Mouse (Mus musculus): ENCODE data around the gene Olfr558. TPM values are rescaled to one million over a fixed set of nuclear protein-coding genes. Genes with fewer than 3 reads are reported as not detected.

Olfr558 gene
- polyA plus RNA-seq, 1 experiment from 2014 or later, result 1.4 TPM

DNA sequence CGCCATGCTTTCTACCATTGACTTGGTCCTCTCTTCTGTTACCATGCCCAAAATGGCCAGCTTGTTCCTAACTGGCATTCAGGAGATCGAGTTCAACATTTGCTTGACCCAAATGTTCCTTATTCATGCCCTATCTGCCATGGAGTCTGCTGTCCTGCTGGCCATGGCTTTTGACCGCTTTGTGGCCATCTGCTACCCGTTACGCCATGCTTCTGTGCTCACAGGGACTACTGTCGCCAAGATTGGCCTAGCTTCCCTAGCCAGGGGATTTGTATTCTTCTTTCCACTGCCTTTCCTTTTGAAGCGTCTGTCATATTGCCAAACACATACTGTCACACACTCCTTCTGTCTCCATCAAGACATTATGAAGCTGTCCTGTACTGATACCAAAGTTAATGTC, 3.6 kb upstream of the Olfr558 start:
- H3K4me1 ChIP-seq (ENCODE audit: control insufficient read depth, insufficient read depth, low read length), result no peaks in the 10 kb centered on the region
- H3K27me3 ChIP-seq (replicated peaks; ENCODE audit: control insufficient read depth, insufficient read depth, low read length), result no peaks in the 10 kb centered on the region
- no peak overlapping the region for H3K9ac ChIP-seq (ENCODE audit: low read depth, low read length)
- no peak overlapping the region for H3K4me3 ChIP-seq (ENCODE audit: low read depth, low read length)
- no peak for DNase-seq (ENCODE audit: low spot score)
- no peaks in the 10 kb centered on the region for H3K9me3 ChIP-seq (ENCODE audit: control insufficient read depth, low read length)
- H3K36me3 ChIP-seq (ENCODE audit: control insufficient read depth, insufficient read depth, low read length), result no peaks in the 10 kb centered on the region
- H3K4me2 ChIP-seq (ENCODE audit: low read depth, low read length), result no peak overlapping the region
- H3K27ac ChIP-seq (replicated peaks; ENCODE audit: low read depth, low read length), result no peak overlapping the region
- ATAC-seq (ENCODE audit: low read depth), result no peak
- 86% methylated on average over 7 of the region's 7 CpGs for WGBS

DNA sequence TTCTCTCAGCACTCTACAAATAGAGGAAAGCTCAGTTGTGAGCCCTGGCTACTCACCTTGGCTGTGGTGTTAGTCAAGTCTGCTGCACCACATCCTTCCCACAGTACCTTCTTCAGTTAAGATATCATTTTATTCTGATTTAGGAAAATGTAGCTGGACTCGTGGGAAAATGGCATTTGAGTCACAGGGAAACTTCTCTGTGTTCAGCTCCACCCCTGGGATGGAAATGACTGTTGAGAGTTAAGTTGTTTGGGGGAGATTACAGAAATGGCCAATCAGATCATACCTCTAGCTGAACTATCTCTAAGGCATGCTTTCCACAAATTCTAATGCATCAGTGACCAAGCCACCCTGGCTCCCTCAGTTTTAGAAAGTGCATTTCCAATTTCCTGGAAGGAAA, 17.0 kb downstream of the Olfr558 start, which contains the start of gene Olfr33:
Gene Olfr33, minus strand, starts transcription at position 101 of the 400 bp plus-strand sequence.
- H3K27me3 ChIP-seq (replicated peaks; ENCODE audit: control insufficient read depth, insufficient read depth, low read length), result no peaks in the 10 kb centered on the region
- no peak within 1 kb of the TSS for H3K9ac ChIP-seq (ENCODE audit: low read depth, low read length)
- DNase-seq (ENCODE audit: low spot score) (no peak), ATAC-seq (ENCODE audit: low read depth) (no peak)
- H3K4me2 ChIP-seq (ENCODE audit: low read depth, low read length), result no peak within 1 kb of the TSS
- no peaks in the 10 kb centered on the region for H3K4me1 ChIP-seq (ENCODE audit: control insufficient read depth, insufficient read depth, low read length)
- H3K4me3 ChIP-seq (ENCODE audit: low read depth, low read length), result no peak within 1 kb of the TSS
- H3K36me3 ChIP-seq (ENCODE audit: control insufficient read depth, insufficient read depth, low read length), result no peaks in the 10 kb centered on the region
- WGBS, result 23% methylated on average over 1 of the region's 1 CpGs
- H3K9me3 ChIP-seq (ENCODE audit: control insufficient read depth, low read length), result no peaks in the 10 kb centered on the region
- H3K27ac ChIP-seq (replicated peaks; ENCODE audit: low read depth, low read length), result no peak within 1 kb of the TSS

DNA sequence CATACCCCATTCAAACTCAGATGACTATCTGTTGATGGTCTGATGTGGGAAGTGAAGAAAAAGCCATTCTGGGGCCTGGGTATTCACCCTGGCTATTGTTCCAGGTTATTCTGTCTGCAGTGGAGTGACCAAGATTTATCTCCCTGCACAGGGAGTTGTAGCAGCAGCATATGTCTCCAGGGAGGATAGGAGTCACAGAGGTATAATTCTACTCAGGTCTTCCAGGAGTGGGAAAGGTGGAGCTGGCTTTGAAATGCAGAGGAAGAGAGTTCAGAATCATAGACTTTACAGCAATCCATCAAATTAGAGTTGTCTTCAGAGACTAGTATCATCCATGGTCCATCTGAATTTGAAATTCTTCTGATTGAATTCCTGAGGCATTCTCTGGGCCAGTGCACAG, 25.4 kb downstream of the Olfr558 start, which contains the start of gene Olfr559:
Gene Olfr559, minus strand, starts transcription at position 101 of the 400 bp plus-strand sequence.
- ATAC-seq (ENCODE audit: low read depth) (no peak), DNase-seq (ENCODE audit: low spot score) (no peak)
- H3K27me3 ChIP-seq (replicated peaks; ENCODE audit: control insufficient read depth, insufficient read depth, low read length), result no peaks in the 10 kb centered on the region
- H3K27ac ChIP-seq (replicated peaks; ENCODE audit: low read depth, low read length), result no peak within 1 kb of the TSS
- no peaks in the 10 kb centered on the region for H3K36me3 ChIP-seq (ENCODE audit: control insufficient read depth, insufficient read depth, low read length)
- no peak within 1 kb of the TSS for H3K4me3 ChIP-seq (ENCODE audit: low read depth, low read length)
- H3K9me3 ChIP-seq (ENCODE audit: control insufficient read depth, low read length), result no peaks in the 10 kb centered on the region
- H3K9ac ChIP-seq (ENCODE audit: low read depth, low read length), result no peak within 1 kb of the TSS
- no peak within 1 kb of the TSS for H3K4me2 ChIP-seq (ENCODE audit: low read depth, low read length)
- H3K4me1 ChIP-seq (ENCODE audit: control insufficient read depth, insufficient read depth, low read length), result no peaks in the 10 kb centered on the region

DNA sequence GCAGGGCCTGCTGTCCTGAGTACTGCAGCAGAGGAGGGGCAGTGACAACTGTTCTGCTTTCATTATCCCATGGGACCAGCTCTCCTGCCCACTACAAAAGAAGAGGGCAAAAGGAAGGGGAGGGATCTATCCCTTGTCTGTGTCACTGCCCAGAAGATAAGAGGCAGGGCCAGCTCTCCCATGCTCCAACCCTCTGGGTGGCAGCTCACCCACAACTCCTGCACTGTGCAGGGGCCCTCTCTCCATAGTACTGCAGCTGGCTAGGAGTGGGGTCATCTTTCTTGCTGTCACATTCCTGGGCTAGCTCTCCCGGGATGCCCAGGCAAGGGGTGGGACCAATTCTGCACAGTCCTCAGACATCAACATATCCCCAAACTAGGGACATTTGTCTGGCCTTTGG, 31.8 kb downstream of the Olfr558 start:
- no peaks in the 10 kb centered on the region for H3K27me3 ChIP-seq (replicated peaks; ENCODE audit: control insufficient read depth, insufficient read depth, low read length)
- no peak overlapping the region for H3K9ac ChIP-seq (ENCODE audit: low read depth, low read length)
- ATAC-seq (ENCODE audit: low read depth), result no peak
- WGBS, result 42% methylated on average over 1 of the region's 1 CpGs
- H3K4me3 ChIP-seq (ENCODE audit: low read depth, low read length), result no peak overlapping the region
- no peaks in the 10 kb centered on the region for H3K4me1 ChIP-seq (ENCODE audit: control insufficient read depth, insufficient read depth, low read length)
- no peak for DNase-seq (ENCODE audit: low spot score)
- H3K27ac ChIP-seq (replicated peaks; ENCODE audit: low read depth, low read length), result no peak overlapping the region
- no peaks in the 10 kb centered on the region for H3K36me3 ChIP-seq (ENCODE audit: control insufficient read depth, insufficient read depth, low read length)
- H3K4me2 ChIP-seq (ENCODE audit: low read depth, low read length), result no peak overlapping the region
- no peaks in the 10 kb centered on the region for H3K9me3 ChIP-seq (ENCODE audit: control insufficient read depth, low read length)

DNA sequence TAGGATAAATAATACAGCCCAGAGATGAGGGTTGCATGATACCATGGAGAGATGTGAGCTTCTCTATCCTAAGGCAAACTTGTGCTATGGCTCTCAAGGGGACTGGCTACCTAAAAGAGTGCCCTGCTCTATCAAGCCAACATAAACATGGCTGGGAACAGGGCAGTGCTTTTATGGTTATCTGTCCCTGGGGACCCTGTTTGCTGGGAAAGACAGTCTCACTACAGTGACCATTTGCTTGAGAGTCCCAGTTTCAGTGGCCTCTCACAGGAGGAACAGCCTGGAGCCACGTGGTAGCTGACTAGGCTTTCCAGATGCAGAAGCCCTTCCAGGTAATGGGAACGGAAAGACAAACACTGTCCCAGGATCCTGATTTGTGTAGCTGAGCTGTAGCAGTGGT, 35.7 kb downstream of the Olfr558 start:
- H3K9ac ChIP-seq (ENCODE audit: low read depth, low read length), result no peak overlapping the region
- H3K4me2 ChIP-seq (ENCODE audit: low read depth, low read length), result no peak overlapping the region
- no peak overlapping the region for H3K4me3 ChIP-seq (ENCODE audit: low read depth, low read length)
- no peak for ATAC-seq (ENCODE audit: low read depth)
- DNase-seq (ENCODE audit: low spot score), result peak; percentile 3
- no peaks in the 10 kb centered on the region for H3K4me1 ChIP-seq (ENCODE audit: control insufficient read depth, insufficient read depth, low read length)
- H3K9me3 ChIP-seq (ENCODE audit: control insufficient read depth, low read length), result no peaks in the 10 kb centered on the region
- H3K27me3 ChIP-seq (replicated peaks; ENCODE audit: control insufficient read depth, insufficient read depth, low read length), result no peaks in the 10 kb centered on the region
- 47% methylated on average over 2 of the region's 2 CpGs for WGBS
- H3K27ac ChIP-seq (replicated peaks; ENCODE audit: low read depth, low read length), result no peak overlapping the region
- no peaks in the 10 kb centered on the region for H3K36me3 ChIP-seq (ENCODE audit: control insufficient read depth, insufficient read depth, low read length)

DNA sequence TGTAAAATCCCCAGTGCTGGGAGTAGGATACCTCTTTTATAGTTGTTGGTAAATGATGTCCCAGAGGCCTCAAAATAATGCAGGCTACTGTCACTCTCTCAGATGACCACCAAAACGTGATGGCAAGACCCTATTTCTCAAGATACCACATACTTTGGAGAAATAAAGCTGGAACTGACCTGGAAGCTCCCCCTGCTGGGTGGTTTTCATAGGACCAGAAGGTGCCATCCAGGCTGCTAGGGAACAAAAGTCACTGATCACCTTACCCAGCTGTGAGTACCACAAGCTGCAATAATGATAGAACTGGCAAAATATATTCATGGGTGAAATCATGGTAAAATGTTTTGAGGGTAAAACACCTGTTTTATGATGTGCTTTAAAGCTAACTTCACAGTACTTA, 50.1 kb downstream of the Olfr558 start:
- H3K4me3 ChIP-seq (ENCODE audit: low read depth, low read length), result no peak overlapping the region
- H3K4me1 ChIP-seq (ENCODE audit: control insufficient read depth, insufficient read depth, low read length), result no peaks in the 10 kb centered on the region
- no peaks in the 10 kb centered on the region for H3K9me3 ChIP-seq (ENCODE audit: control insufficient read depth, low read length)
- 13% methylated on average over 1 of the region's 1 CpGs for WGBS
- no peaks in the 10 kb centered on the region for H3K36me3 ChIP-seq (ENCODE audit: control insufficient read depth, insufficient read depth, low read length)
- no peak overlapping the region for H3K4me2 ChIP-seq (ENCODE audit: low read depth, low read length)
- ATAC-seq (ENCODE audit: low read depth) (no peak), DNase-seq (ENCODE audit: low spot score) (no peak)
- H3K27me3 ChIP-seq (replicated peaks; ENCODE audit: control insufficient read depth, insufficient read depth, low read length), result no peaks in the 10 kb centered on the region
- no peak overlapping the region for H3K27ac ChIP-seq (replicated peaks; ENCODE audit: low read depth, low read length)
- H3K9ac ChIP-seq (ENCODE audit: low read depth, low read length), result no peak overlapping the region

DNA sequence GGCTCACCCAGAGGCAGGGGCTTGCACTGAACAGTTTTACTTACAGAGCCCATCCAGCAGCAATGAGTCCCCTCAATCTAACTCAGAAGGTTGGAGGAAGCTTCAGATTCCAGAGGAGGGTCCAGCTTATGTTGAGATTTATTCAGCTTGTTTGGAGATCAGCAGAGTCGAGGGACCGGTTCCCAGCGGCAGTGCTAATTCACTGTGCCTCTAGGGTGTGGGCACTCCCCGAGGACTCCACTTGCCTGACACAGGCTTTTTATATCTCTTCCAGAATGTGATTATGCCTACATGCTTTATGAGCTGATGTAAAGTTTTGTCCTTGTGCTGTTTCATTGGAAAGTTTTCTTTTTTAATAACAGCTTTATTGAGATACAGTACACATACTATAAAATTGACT, 57.3 kb downstream of the Olfr558 start, which contains the start of the genes Olfr560 and Olfr78:
Gene Olfr560, minus strand, starts transcription at position 101 of the 400 bp plus-strand sequence.
Gene Olfr78, minus strand, starts transcription at position 206 of the 400 bp plus-strand sequence.
- WGBS, result 60% methylated on average over 4 of the region's 4 CpGs

More for the DNA sequence above, 57.3 kb downstream of the Olfr558 start, which contains the start of the genes Olfr560 and Olfr78:
- Histone ChIP-seq H3K4me2 (ENCODE audit: low read depth, low read length) (no peak within 1 kb of the TSS), H3K36me3 (ENCODE audit: control insufficient read depth, insufficient read depth, low read length) (no peaks in the 10 kb centered on the region), H3K27ac (replicated peaks; ENCODE audit: low read depth, low read length) (no peak within 1 kb of the TSS), H3K9me3 (ENCODE audit: control insufficient read depth, low read length) (no peaks in the 10 kb centered on the region), H3K27me3 (replicated peaks; ENCODE audit: control insufficient read depth, insufficient read depth, low read length) (no peaks in the 10 kb centered on the region), H3K9ac (ENCODE audit: low read depth, low read length) (no peak within 1 kb of the TSS), H3K4me1 (ENCODE audit: control insufficient read depth, insufficient read depth, low read length) (no peaks in the 10 kb centered on the region), H3K4me3 (ENCODE audit: low read depth, low read length) (no peak within 1 kb of the TSS)
- ATAC-seq (ENCODE audit: low read depth) (no peak), DNase-seq (ENCODE audit: low spot score) (no peak)

Other genes starting within 250 kb of the Olfr558 start
- gene Olfr543, start 220.5 kb upstream of the Olfr558 start, polyA plus RNA-seq (2014; fragmentation: Nextera tagmentation; extraction: Ambion mirVana), result 0.31 and 0.97 TPM in 2 replicates
- 0.10 and 0.14 TPM in 2 replicates for gene Olfr544, start 213.9 kb upstream of the Olfr558 start, polyA plus RNA-seq (2014; fragmentation: Nextera tagmentation; extraction: Ambion mirVana)
- not detected in 2 replicates for gene Olfr545, start 202.6 kb upstream of the Olfr558 start, polyA plus RNA-seq (2014; fragmentation: Nextera tagmentation; extraction: Ambion mirVana)
- gene Olfr547, start 167.5 kb upstream of the Olfr558 start, polyA plus RNA-seq (2014; fragmentation: Nextera tagmentation; extraction: Ambion mirVana), result not detected in 2 replicates
- gene Olfr548-ps1, start 161.3 kb upstream of the Olfr558 start, polyA plus RNA-seq (2014; fragmentation: Nextera tagmentation; extraction: Ambion mirVana), result not detected in 2 replicates
- not detected in 2 replicates for gene Olfr549, start 152.3 kb upstream of the Olfr558 start, polyA plus RNA-seq (2014; fragmentation: Nextera tagmentation; extraction: Ambion mirVana)
- gene Trim21, start 136.7 kb upstream of the Olfr558 start, polyA plus RNA-seq (2014; fragmentation: Nextera tagmentation; extraction: Ambion mirVana), result 0.58 and 1.1 TPM in 2 replicates
- 0.33 and 0.71 TPM in 2 replicates for gene Olfr550, start 130.8 kb upstream of the Olfr558 start, polyA plus RNA-seq (2014; fragmentation: Nextera tagmentation; extraction: Ambion mirVana)
- gene Olfr551, start 110.3 kb upstream of the Olfr558 start, polyA plus RNA-seq (2014; fragmentation: Nextera tagmentation; extraction: Ambion mirVana), result 0.03 TPM in 1 of 2 replicates, not detected in the other
- 0.14 TPM in 1 of 2 replicates, not detected in the other for gene Olfr552, start 104.4 kb upstream of the Olfr558 start, polyA plus RNA-seq (2014; fragmentation: Nextera tagmentation; extraction: Ambion mirVana)
- gene Olfr553, start 84.0 kb upstream of the Olfr558 start, polyA plus RNA-seq (2014; fragmentation: Nextera tagmentation; extraction: Ambion mirVana), result 0.08 TPM in 1 of 2 replicates, not detected in the other
- not detected in 2 replicates for gene Olfr554, start 63.8 kb upstream of the Olfr558 start, polyA plus RNA-seq (2014; fragmentation: Nextera tagmentation; extraction: Ambion mirVana)
- gene Olfr555, start 43.4 kb upstream of the Olfr558 start, polyA plus RNA-seq (2014; fragmentation: Nextera tagmentation; extraction: Ambion mirVana), result not detected in 2 replicates
- gene Olfr556, start 37.3 kb upstream of the Olfr558 start, polyA plus RNA-seq (2014; fragmentation: Nextera tagmentation; extraction: Ambion mirVana), result not detected in 2 replicates
- 12.6 and 15.4 TPM in 2 replicates for gene Trim68, start 14.9 kb upstream of the Olfr558 start, polyA plus RNA-seq (2014; fragmentation: Nextera tagmentation; extraction: Ambion mirVana)
- gene Olfr557, start 6.3 kb upstream of the Olfr558 start, polyA plus RNA-seq (2014; fragmentation: Nextera tagmentation; extraction: Ambion mirVana), result 0.10 and 0.12 TPM in 2 replicates
- not detected in 2 replicates for gene Olfr33, start 16.9 kb downstream of the Olfr558 start, polyA plus RNA-seq (2014; fragmentation: Nextera tagmentation; extraction: Ambion mirVana)
- not detected in 2 replicates for gene Olfr559, start 25.3 kb downstream of the Olfr558 start, polyA plus RNA-seq (2014; fragmentation: Nextera tagmentation; extraction: Ambion mirVana)
- not detected in 2 replicates for gene Olfr560, start 57.2 kb downstream of the Olfr558 start, polyA plus RNA-seq (2014; fragmentation: Nextera tagmentation; extraction: Ambion mirVana)
- gene Olfr78, start 57.3 kb downstream of the Olfr558 start, polyA plus RNA-seq (2014; fragmentation: Nextera tagmentation; extraction: Ambion mirVana), result 1.0 and 1.5 TPM in 2 replicates
- 0.11 TPM in 1 of 2 replicates, not detected in the other for gene Olfr561, start 69.0 kb downstream of the Olfr558 start, polyA plus RNA-seq (2014; fragmentation: Nextera tagmentation; extraction: Ambion mirVana)
- gene Olfr564, start 101.3 kb downstream of the Olfr558 start, polyA plus RNA-seq (2014; fragmentation: Nextera tagmentation; extraction: Ambion mirVana), result not detected in 2 replicates
- gene Olfr566, start 156.6 kb downstream of the Olfr558 start, polyA plus RNA-seq (2014; fragmentation: Nextera tagmentation; extraction: Ambion mirVana), result 0.14 TPM in 1 of 2 replicates, not detected in the other
- gene Olfr568, start 174.9 kb downstream of the Olfr558 start, polyA plus RNA-seq (2014; fragmentation: Nextera tagmentation; extraction: Ambion mirVana), result not detected in 2 replicates
- gene Olfr569, start 188.7 kb downstream of the Olfr558 start, polyA plus RNA-seq (2014; fragmentation: Nextera tagmentation; extraction: Ambion mirVana), result not detected in 2 replicates
- gene Olfr570, start 192.4 kb downstream of the Olfr558 start, polyA plus RNA-seq (2014; fragmentation: Nextera tagmentation; extraction: Ambion mirVana), result not detected in 2 replicates
- 0.06 and 0.08 TPM in 2 replicates for gene Olfr571, start 215.3 kb downstream of the Olfr558 start, polyA plus RNA-seq (2014; fragmentation: Nextera tagmentation; extraction: Ambion mirVana)
- gene Olfr572, start 222.2 kb downstream of the Olfr558 start, polyA plus RNA-seq (2014; fragmentation: Nextera tagmentation; extraction: Ambion mirVana), result not detected in 2 replicates
- gene Olfr573-ps1, start 240.4 kb downstream of the Olfr558 start, polyA plus RNA-seq (2014; fragmentation: Nextera tagmentation; extraction: Ambion mirVana), result not detected in 2 replicates
- not detected in 2 replicates for gene Olfr574, start 246.3 kb downstream of the Olfr558 start, polyA plus RNA-seq (2014; fragmentation: Nextera tagmentation; extraction: Ambion mirVana)